Mouse (Mus musculus) natural killer cell, adult 2 months (primary cell): Measurements from ENCODE around the gene Gm44965.
A peak's percentile ranks its signal among the peaks of the same experiment; 100 is the strongest.
"Not testable (repeated sequence)": the region's sequence is repeated elsewhere in the genome, so short reads cannot be mapped to it uniquely, and the experiment has no call there.

Experiments
- DNase-seq, 2 experiments: peaks; one replicate each; pipeline ENCODE4 v3.0.0; 2022; ENCODE audit warnings: low spot score in 2 of 2

Gm44965 gene

DNA sequence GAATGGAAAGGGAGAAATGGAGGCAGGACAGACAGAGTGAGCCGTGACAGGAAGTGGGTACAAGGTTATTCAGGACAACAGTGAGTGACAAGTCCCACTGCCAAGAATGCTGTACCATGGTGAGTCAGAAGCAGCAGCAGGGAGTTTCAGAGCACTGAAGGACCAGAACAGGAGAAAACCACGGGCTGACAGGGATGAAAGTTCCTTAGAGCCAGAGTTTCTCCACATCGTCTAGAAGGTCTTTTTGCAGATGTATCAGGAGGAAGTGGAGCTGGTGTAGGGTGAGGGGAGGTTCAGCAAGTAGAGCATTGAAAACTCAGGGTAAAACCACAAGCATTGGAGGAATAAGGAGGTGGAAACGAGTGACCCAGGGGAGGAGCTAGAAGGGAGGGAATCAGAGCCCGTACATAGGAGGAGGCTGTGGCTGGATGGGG, 14.5 kb upstream of the Gm44965 start:
- no peak for DNase-seq

DNA sequence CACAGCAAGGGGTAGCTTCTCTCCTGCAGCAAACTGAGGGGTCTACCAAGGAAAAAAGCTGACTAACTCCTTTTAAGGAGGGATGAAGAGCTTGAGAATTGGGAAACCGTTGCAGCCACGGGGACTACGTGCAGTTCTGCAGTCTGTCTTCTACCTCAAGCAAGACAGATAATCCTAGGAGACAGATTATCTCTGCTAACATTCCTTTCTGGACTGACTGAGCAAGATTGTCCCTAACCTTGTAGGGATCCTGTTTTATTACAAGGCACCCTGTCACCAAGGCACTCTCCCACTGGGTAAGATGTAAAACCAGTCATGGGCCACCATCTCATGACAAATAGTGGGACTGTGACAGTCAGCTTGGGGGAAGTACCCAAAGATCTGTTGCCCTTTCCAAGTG, 12.5 kb upstream of the Gm44965 start:
- no peak for DNase-seq

- DNase-seq, result peak; percentile 43 to 48
These were observed 11.7 kb upstream of the Gm44965 start for GRCm38 (mm10) chr6:48582037-48582436.

GRCm38 (mm10) chr6:48589194-48589750, 4.5 kb upstream of the Gm44965 start, which contains the start of gene Gm45021:
Gene Gm45021, plus strand, starts transcription at chr6:48589610.
- no peak for DNase-seq

DNA sequence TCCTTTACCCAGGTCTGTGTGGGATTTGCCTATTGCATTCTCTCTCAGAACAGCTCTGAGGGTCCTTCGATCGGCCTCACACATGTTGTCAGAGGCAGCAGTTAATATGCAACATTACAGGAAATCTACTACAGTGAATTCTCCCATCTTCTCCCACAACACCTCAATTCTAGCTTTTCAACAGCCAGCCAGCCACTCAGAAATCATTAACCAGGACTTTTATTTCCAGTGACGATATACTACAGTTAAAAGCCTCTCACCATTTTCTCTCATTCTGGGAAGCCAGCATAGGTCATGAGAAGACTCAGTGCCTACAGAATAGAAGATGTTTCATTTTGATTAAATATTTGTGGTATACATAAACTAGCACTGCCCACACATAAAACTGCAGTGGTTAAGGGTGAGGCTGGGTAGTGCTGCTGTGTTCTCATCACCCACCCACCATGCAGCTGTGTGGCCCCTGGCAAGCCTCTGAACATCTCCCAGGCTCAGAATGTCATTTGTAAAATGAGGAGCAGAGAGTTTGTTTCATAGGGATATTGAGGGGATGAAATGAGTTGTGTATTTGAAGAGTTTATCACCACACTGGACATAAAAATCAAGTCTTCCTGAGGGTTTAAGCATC, 2.4 kb upstream of the Gm44965 start:
- DNase-seq, result no peak

GRCm38 (mm10) chr6:48591871-48592270, 1.9 kb upstream of the Gm44965 start:
- DNase-seq, result no peak

DNA sequence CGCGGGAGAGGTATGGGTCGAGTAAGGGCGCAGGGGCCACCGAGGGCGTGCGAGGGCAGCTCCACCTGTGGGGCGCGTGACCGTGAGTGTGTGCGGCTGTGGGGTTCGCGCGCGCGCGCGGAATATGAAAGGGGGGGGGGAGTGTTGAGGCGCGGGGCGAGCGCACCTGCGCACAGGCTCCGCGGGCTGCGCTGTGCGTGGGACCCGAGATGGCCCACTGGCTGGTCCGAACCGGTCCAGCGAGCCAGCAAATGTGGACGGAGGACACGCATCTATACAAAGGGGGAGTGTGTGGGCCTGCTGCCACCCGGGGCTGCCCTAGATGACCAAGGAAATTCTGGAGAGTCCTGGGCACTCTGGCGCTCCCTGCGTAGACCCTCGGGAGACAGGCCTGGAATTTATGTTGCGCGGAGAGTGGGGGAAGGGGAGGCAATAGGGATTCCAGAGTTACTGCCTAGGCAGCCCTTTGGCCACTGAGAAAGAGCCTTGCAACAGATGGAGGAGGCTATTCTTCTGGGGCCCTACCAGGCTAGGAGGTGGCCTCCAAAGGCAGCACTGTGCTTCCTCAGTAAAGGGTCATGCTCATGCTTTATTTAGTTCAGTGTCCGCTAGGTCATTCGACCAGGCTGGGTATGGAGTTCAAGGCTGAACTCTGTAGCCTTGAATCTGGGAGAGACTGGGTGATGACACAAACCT, 450 bp downstream of the Gm44965 start:
- DNase-seq, result no peak

DNA sequence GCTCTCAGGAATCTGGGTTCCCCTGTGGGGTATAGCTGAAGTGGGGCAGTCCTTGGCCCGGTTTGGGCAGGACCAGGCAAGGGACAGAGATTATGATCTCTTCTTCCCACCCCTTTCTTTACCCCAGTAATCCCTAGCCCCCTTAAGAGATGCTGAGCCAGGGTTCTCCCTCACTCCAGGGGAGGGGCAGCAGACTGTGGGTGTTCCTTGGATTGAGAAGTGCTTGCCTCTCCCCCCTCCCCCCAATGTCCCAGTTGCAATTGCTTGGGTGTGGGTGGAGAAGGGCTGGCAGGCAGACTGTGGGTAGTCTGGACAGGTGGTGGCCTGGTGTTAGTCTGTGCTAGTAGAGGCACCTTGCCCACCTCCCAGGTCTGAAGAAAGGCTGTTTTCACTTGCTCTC, 1.5 kb downstream of the Gm44965 start:
- DNase-seq, result no peak

DNA sequence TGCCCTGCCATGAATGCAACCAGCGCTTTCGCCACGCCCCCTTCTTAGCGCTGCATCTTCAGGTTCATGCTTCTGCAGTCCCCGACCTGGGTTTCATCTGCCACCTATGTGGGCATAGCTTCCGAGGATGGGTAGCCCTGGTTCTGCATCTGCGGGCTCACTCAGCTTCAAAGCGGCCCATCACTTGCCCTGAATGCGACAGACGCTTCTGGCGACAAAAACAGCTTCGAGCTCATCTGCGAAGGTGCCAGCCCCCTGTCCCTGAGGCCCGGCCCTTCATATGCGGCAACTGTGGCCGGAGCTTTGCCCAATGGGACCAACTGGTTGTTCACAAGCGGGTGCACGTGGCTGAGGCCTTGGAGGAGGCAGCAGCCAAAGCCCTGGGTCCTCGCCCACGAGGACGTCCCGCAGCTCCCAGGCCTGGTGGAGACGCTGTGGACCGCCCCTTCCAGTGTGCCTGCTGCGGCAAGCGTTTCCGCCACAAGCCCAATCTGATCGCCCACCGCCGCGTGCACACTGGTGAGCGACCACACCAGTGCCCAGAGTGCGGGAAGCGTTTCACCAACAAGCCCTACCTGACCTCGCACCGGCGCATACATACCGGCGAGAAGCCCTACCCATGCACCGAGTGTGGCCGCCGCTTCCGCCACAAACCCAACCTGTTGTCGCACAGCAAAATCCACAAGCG, 2.9 kb downstream of the Gm44965 start:
- DNase-seq, result no peak

- DNase-seq, result no peak
These were observed 3.5 kb downstream of the Gm44965 start for GRCm38 (mm10) chr6:48597233-48597625.

GRCm38 (mm10) chr6:48600594-48600993, 6.9 kb downstream of the Gm44965 start:
- DNase-seq, result no peak

DNA sequence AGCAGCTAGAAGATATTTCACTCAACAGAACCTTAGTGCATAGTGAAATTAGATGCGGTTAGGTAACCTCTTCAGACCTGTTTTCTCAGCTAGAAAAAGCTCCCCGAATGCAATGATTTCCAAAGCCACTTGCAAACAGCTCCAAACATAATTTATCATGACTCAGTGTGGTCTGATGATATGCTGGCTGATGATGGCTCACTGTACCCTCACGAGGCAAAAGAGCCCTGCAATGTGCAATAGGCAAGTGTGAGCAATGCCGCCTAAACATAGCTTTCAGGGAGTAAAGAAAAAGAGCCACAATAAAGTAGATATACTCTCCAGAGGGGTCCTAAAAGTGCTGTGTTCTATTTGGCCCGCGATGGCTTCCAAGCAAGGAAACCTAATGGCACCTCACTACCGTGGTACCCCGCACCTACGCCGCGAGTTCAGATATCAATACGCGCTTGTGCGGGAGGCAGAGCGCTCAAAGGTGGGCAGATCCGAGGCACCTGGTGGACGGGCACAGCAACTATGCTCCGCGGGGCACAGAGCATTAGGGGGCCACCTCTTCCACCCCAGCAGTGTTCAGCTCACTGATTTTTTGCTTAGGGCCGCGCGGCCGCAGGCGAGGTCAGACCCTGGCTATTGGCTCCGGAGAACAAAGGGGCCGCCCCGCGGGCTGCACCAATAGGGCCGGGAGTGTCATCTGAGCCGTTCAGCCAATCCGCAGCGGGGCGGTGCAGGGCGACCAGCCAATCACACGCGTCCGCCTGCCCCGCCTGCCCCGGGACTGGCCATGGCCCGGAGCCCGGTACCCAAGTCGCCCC, 7.7 kb downstream of the Gm44965 start, which contains the start of gene Zfp775:
Gene Zfp775 (plus strand): TSS at position 793 of the 809 bp plus-strand sequence.
- peak; percentile 86 to 87 for DNase-seq

- peak; percentile 53 to 64 for DNase-seq
These were observed 8.5 kb downstream of the Gm44965 start for GRCm38 (mm10) chr6:48602080-48602741.

- no peak for DNase-seq
These were observed 14.4 kb downstream of the Gm44965 start for GRCm38 (mm10) chr6:48608124-48608523.

DNA sequence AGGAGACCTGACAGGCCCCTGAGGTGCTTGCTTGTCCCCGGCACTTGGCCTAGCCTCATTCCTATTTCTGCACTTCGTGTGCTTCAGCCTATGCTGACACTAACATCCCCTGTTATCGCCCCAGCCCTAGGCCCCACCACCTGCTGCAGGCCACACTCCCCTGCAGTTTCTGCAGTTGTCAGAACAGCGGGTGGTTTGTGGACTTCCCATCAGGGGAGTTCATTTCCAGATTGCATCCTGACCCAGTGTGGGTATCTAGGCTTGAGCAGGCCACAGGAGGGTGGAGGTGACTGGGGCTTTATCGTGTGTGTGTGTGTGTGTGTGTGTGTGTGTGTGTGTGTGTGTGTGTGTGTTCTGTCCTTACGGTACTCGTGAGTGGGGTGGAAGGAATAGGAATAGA, 15.8 kb downstream of the Gm44965 start:
- no peak for DNase-seq

DNA sequence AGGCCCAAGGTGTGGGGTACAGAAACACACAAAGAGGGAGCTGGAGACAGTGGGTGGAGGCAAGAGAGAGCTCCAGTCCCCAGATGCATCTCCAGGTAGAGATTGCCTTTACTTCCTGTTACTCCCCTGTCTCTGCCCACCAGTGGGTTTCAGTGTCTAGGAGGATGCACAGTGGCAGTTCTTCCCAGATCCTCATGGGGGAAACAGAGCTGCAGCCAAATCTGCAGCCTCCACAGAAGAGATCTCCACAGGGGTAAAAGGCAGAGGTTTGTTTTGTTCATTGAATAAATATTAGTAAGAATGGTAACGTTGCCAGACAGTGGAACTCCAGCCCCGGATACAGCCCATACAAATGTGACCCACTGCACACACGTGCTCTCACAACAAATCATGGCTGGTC, 16.9 kb downstream of the Gm44965 start:
- no peak for DNase-seq

- DNase-seq, result no peak
These were observed 19.7 kb downstream of the Gm44965 start for GRCm38 (mm10) chr6:48613464-48613863.

DNA sequence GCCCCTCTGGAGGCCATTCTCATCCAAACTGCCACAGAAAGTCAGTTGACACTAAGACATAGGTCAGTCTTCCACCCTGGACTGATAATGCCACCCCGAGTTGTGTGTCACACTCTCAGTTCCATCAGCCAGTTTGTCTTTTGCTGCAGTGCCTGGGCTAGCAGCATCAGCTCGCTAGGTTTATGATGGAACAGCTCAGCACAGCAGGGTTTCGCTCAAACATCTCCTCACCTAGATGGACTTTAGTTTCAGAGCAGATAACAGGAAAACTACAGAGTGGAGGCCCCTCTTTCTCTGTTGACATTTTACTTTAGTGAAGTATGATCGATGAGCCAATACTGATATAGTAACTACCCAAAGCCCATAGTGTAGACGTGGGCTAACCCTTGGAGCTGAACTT, 21.0 kb downstream of the Gm44965 start:
- DNase-seq, result no peak

GRCm38 (mm10) chr6:48620031-48620430, 26.3 kb downstream of the Gm44965 start:
- DNase-seq, result no peak

DNA sequence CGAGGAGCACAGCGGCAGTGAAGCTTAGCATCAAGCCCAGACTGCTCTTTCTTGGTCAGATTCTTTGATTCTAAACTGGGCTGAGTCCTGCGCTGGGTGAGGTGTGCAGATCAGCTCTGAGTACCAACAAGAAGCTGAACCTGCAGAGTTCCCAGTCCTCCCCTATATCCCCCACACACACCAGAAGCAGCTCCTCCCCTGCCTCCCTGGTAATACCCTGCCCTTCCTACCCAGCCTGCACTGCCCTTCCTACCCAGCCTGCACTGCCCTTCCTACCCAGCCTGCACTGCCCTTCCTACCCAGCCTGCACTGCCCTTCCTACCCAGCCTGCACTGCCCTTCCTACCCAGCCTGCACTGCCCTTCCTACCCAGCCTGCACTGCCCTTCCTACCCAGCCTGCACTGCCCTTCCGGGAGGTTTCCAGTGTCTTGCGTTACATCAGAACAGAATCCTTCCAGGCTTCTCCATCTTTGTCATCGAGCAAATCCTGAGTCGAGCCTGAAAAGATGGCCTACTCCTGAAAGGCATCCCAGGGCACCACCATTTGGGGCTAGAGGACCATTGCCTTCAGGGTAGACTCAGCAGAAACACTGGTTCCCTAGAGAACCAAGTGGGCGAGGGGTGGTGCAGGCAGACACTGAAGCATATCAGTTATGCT, 28.6 kb downstream of the Gm44965 start:
- not testable (repeated sequence) for DNase-seq

GRCm38 (mm10) chr6:48623460-48623859, 29.7 kb downstream of the Gm44965 start:
- no peak for DNase-seq
